13 mouse cellular contexts compared by ENCODE assay signal in the genomic region with DNA sequence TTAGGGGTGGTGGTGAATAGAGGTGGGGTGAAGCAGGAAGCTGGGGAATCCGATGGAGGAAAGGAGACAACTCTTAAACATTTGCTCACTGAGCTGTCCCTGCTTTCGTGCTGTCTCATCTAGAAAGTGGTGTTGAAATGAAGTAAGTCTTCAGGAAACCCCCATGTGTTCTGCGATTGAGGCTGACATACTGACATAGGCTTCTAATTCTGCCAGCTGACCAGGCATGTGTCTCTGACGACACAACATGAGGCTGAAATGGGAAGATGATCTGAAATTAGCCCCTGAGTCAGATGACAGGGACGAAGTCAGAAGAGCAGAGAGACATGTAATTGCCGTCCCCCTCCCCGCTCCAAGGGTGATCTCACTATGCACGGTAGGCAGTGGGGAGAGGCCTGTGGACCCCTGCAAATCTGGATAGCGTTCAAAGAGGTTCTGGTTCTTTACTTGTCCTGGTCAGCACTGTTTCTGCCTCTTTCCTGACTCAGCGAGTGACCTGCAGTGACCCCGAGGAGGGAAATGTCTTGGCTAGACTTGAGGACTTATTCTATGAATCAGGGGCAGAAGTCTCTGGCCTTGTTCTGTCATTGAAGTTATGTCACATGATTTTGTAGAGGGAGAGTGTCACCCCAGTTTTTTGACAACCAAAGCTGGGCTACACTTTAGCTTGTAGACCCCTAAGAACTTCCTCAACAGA.
DNase-seq lines count a peak whose midpoint lies in the region; TF ChIP-seq lines count a peak whose summit lies in the region.
"Had no signal": no experiment of that assay in that cellular context is flagged by ENCODE, and none has a peak within 500 bp of the region (broad histone marks: within the 10 kb centered on the region; RNA-seq: fewer than 3 reads in every experiment).

No protein-coding gene starts in this region.

- in situ Hi-C loops in CH12.LX (cut with MboI; ENCODE audit: low pct_ligation_motif_present, low pct_unique_long_range_greater_than_20kb, low sequenced_read_pairs): loop anchor here (5.0 to 25.0 kb wide), 2 partner anchors 93 to 223 kb away; no protein-coding TSS in a partner anchor

- no peak for TF ChIP-seq POLR2A in CH12.LX (IDR thresholded peaks at IDR 0.05; ENCODE audit: low read depth, low read length)

- H3K36me3 ChIP-seq in CH12.LX (replicated peaks in 1 of 2; ENCODE audit: control insufficient read depth in 1 of 2, insufficient read depth in 1 of 2, low read length in 1 of 2): no peaks in the 10 kb centered on the region
- H3K36me3 ChIP-seq: forebrain, embryonic 10.5 days; liver, embryonic 13.5 days had no signal

- peak overlapping the region; percentile 19; the same call in 1 of the 2 replicates for H3K4me2 ChIP-seq in CH12.LX (ENCODE audit: insufficient read depth, low read depth, poor library complexity, severe bottlenecking)
- H3K4me2 ChIP-seq: liver, embryonic 13.5 days had no signal

- H3K27ac ChIP-seq in CH12.LX (ENCODE audit: insufficient read depth, low read depth): peak overlapping the region; percentile 21; the same call in 1 of the 2 replicates
- H3K27ac ChIP-seq: forebrain, embryonic 10.5 days; liver, embryonic 13.5 days had no signal

- peak; percentile 95 for DNase-seq in heart, adult 11 months
- DNase-seq in heart, postnatal 4 days: no peak
- DNase-seq in layer of hippocampus, adult 9-11 months: peak; percentile 49
- DNase-seq in layer of hippocampus, postnatal 25 days (ENCODE audit: extremely low spot score in 1 of 2, low spot score in 1 of 2): no peak
- peak; percentile 54 for DNase-seq in CH12.LX (ENCODE audit: extremely low read depth)
- DNase-seq in adrenal gland, postnatal 36 days: peak; percentile 57 to 64
- DNase-seq in right cerebral cortex, adult 18-20 months: no peak
- DNase-seq in thymus, postnatal 10 days (ENCODE audit: low spot score in 2 of 2): no peak
- DNase-seq: cerebellum, adult 2 months; left cerebral cortex, postnatal 4 days; liver, embryonic 13.5 days; midbrain, embryonic 14.5 days had no signal

- no peaks in the 10 kb centered on the region for H3K79me2 ChIP-seq in CH12.LX (replicated peaks; ENCODE audit: control insufficient read depth, extremely low read depth, insufficient read depth, poor library complexity, severe bottlenecking)

- dilution Hi-C loops in CH12.LX (cut with MboI; ENCODE audit: extremely low pct_ligation_motif_present, extremely low pct_unique_long_range_greater_than_20kb, low sequenced_read_pairs): no loop called here

- H3K9ac ChIP-seq in CH12.LX (ENCODE audit: insufficient read depth, low read depth): peak overlapping the region; percentile 15; the same call in 1 of the 2 replicates
- H3K9ac ChIP-seq: liver, embryonic 13.5 days had no signal

- H3K27me3 ChIP-seq in CH12.LX (replicated peaks): peaks cover 1% of the 10 kb centered on the region
- H3K27me3 ChIP-seq: liver, embryonic 13.5 days had no signal

- H3K4me3 ChIP-seq in CH12.LX (replicated peaks in 1 of 3; ENCODE audit: low read depth in 2 of 3, low read length in 2 of 3, poor library complexity in 1 of 3): no peak overlapping the region
- H3K4me3 ChIP-seq: forebrain, embryonic 10.5 days; liver, embryonic 13.5 days had no signal

- peak; percentile 72 for TF ChIP-seq EP300 in CH12.LX (IDR thresholded peaks at IDR 0.05; ENCODE audit: low read length)

- H3K4me1 ChIP-seq in CH12.LX (ENCODE audit: control insufficient read depth in 1 of 2, insufficient read depth in 2 of 2): peaks cover 61 to 84% of the 10 kb centered on the region in 2 experiments

- TF ChIP-seq CTCF in CH12.LX (conservative IDR thresholded peaks at IDR 0.05 in 1 of 2, IDR thresholded peaks at IDR 0.05 in 1 of 2; ENCODE audit: low read depth in 2 of 2, low read length in 2 of 2): no peak

- H3K9me3 ChIP-seq in CH12.LX (replicated peaks; ENCODE audit: low read length): peaks cover 5% of the 10 kb centered on the region
- H3K9me3 ChIP-seq: liver, embryonic 13.5 days had no signal

- no peak for TF ChIP-seq RAD21 in CH12.LX (IDR thresholded peaks at IDR 0.05; ENCODE audit: low read depth, low read length)

TF ChIP-seq in CH12.LX, 34 proteins besides CTCF, POLR2A, EP300 and RAD21:
- TF ChIP-seq TCF12 (IDR thresholded peaks at IDR 0.05; ENCODE audit: low read depth, low read length): peak; percentile 75
- TF ChIP-seq ETS1 (conservative IDR thresholded peaks at IDR 0.05; ENCODE audit: low read depth, low read length): peak; percentile 99
- TF ChIP-seq SMC3 (IDR thresholded peaks at IDR 0.05; ENCODE audit: low read depth, low read length): 0 out of 2 replicates have a peak, but pooled peaks have one; percentile 0
- peak; percentile 38 for TF ChIP-seq JUND (conservative IDR thresholded peaks at IDR 0.05; ENCODE audit: low read depth, low read length)
- TF ChIP-seq RCOR1 (conservative IDR thresholded peaks at IDR 0.05; ENCODE audit: low read depth, low read length): no peak
- TF ChIP-seq USF1 (IDR thresholded peaks at IDR 0.05; ENCODE audit: low read depth, low read length): 0 out of 2 replicates have a peak, but pooled peaks have one; percentile 13
- TF ChIP-seq ZMIZ1 (IDR thresholded peaks at IDR 0.05; ENCODE audit: low read depth, low read length): 0 out of 2 replicates have a peak, but pooled peaks have one; percentile 21
- no peak for TF ChIP-seq ZC3H11A (IDR thresholded peaks at IDR 0.05; ENCODE audit: low read depth, low read length)
- TF ChIP-seq MYC (IDR thresholded peaks at IDR 0.05; ENCODE audit: low read depth, low read length): peak; percentile 59; the same call in 1 of the 2 replicates
- TF ChIP-seq BHLHE40 (IDR thresholded peaks at IDR 0.05; ENCODE audit: low read depth, low read length): peak; percentile 94
- no peak for TF ChIP-seq CHD1 (IDR thresholded peaks at IDR 0.05; ENCODE audit: low read depth, low read length)
- peak; percentile 47; the same call in 1 of the 2 replicates for TF ChIP-seq MAZ (IDR thresholded peaks at IDR 0.05; ENCODE audit: low read depth, low read length)
- TF ChIP-seq MAX (IDR thresholded peaks at IDR 0.05; ENCODE audit: low read length): peak; percentile 83
- TF ChIP-seq JUN (IDR thresholded peaks at IDR 0.05; ENCODE audit: insufficient read depth, low read depth, low read length): peak; percentile 70
- TF ChIP-seq IRF4 (IDR thresholded peaks at IDR 0.05; ENCODE audit: low read depth, low read length): peak; percentile 86
- TF ChIP-seq SIN3A (IDR thresholded peaks at IDR 0.05; ENCODE audit: low read length): peak; percentile 45; the same call in 1 of the 2 replicates
- peak; percentile 97 for TF ChIP-seq MEF2A (IDR thresholded peaks at IDR 0.05; ENCODE audit: borderline replicate concordance, low read depth, low read length)
- peak; percentile 45 for TF ChIP-seq ELF1 (IDR thresholded peaks at IDR 0.05; ENCODE audit: low read depth, low read length)
- TF ChIP-seq NELFE (IDR thresholded peaks at IDR 0.05; ENCODE audit: low read depth, low read length): no peak
TF ChIP-seq in CH12.LX: peak in this region for 15.

Comparison
In these comparisons a context has a peak if more than half of its experiments do, and no peak if none do; other contexts are left out.
1. DNase-seq: peak in heart, adult 11 months (single experiment), layer of hippocampus, adult 9-11 months (single experiment), CH12.LX (single experiment) and adrenal gland, postnatal 36 days (2 of 2); none in heart, postnatal 4 days (single experiment), layer of hippocampus, postnatal 25 days (0 of 2), right cerebral cortex, adult 18-20 months (single experiment) and thymus, postnatal 10 days (0 of 2).